ENCODE assay signal across 21 mouse cellular contexts in genomic region chr16:72576956-72577355, GRCm38 (mm10).
DNase-seq lines count a peak whose midpoint lies in the region; ATAC-seq and TF ChIP-seq lines count a peak whose summit lies in the region.
"Had no signal": no experiment of that assay in that cellular context is flagged by ENCODE, and none has a peak within 500 bp of the region (broad histone marks: within the 10 kb centered on the region; RNA-seq: fewer than 3 reads in every experiment).

No protein-coding gene starts in this region.

- no peaks in the 10 kb centered on the region for H3K27me3 ChIP-seq in forebrain, embryonic 11.5 days (ENCODE audit: control insufficient read depth, insufficient read depth, low read length)
- H3K27me3 ChIP-seq in forebrain, embryonic 10.5 days (ENCODE audit: poor library complexity, severe bottlenecking), result no peaks in the 10 kb centered on the region
- H3K27me3 ChIP-seq in kidney, adult 2 months (replicated peaks; ENCODE audit: control insufficient read depth, insufficient read depth, low read length), result no peaks in the 10 kb centered on the region
- no peaks in the 10 kb centered on the region for H3K27me3 ChIP-seq in kidney, embryonic 16.5 days (ENCODE audit: insufficient read depth, low read length)
- H3K27me3 ChIP-seq in CH12.LX (replicated peaks), result no peaks in the 10 kb centered on the region
- H3K27me3 ChIP-seq: embryonic facial prominence, embryonic 12.5 days; embryonic facial prominence, embryonic 15.5 days; hindbrain, embryonic 12.5 days; hindbrain, embryonic 15.5 days had no signal

- no peaks in the 10 kb centered on the region for H3K79me2 ChIP-seq in CH12.LX (replicated peaks; ENCODE audit: control insufficient read depth, extremely low read depth, insufficient read depth, poor library complexity, severe bottlenecking)

- WGBS in forebrain, embryonic 11.5 days, result 35% methylated on average over 7 of the region's 7 CpGs
- whole genome bisulfite sequencing in forebrain, embryonic 10.5 days, result 59% methylated on average over 7 of the region's 7 CpGs
- WGBS in kidney, adult 2 months, result 42% methylated on average over 7 of the region's 7 CpGs
- WGBS in kidney, embryonic 16.5 days, result 66% methylated on average over 7 of the region's 7 CpGs

- H3K4me2 ChIP-seq in forebrain, embryonic 11.5 days (ENCODE audit: low read depth, low read length, severe bottlenecking), result no peak overlapping the region
- H3K4me2 ChIP-seq in kidney, embryonic 16.5 days (replicated peaks; ENCODE audit: low read depth, low read length), result no peak overlapping the region
- H3K4me2 ChIP-seq in CH12.LX (ENCODE audit: insufficient read depth, low read depth, poor library complexity, severe bottlenecking), result no peak overlapping the region
- H3K4me2 ChIP-seq: embryonic facial prominence, embryonic 12.5 days; embryonic facial prominence, embryonic 15.5 days; heart, embryonic 11.5 days; hindbrain, embryonic 12.5 days; hindbrain, embryonic 15.5 days had no signal

- H3K36me3 ChIP-seq in forebrain, embryonic 11.5 days (ENCODE audit: control insufficient read depth, insufficient read depth, low read length), result no peaks in the 10 kb centered on the region
- H3K36me3 ChIP-seq in forebrain, embryonic 10.5 days (replicated peaks), result no peaks in the 10 kb centered on the region
- H3K36me3 ChIP-seq in kidney, adult 2 months (ENCODE audit: control insufficient read depth, insufficient read depth, low read length), result no peaks in the 10 kb centered on the region
- H3K36me3 ChIP-seq in kidney, embryonic 16.5 days (ENCODE audit: insufficient read depth, low read length), result no peaks in the 10 kb centered on the region
- no peaks in the 10 kb centered on the region for H3K36me3 ChIP-seq in CH12.LX (replicated peaks in 1 of 2; ENCODE audit: control insufficient read depth in 1 of 2, insufficient read depth in 1 of 2, low read length in 1 of 2)
- H3K36me3 ChIP-seq: embryonic facial prominence, embryonic 12.5 days; embryonic facial prominence, embryonic 15.5 days; hindbrain, embryonic 12.5 days; hindbrain, embryonic 15.5 days had no signal

- no peak for TF ChIP-seq RAD21 in CH12.LX (IDR thresholded peaks at IDR 0.05; ENCODE audit: low read depth, low read length)

- dilution Hi-C loops in CH12.LX (cut with MboI; ENCODE audit: extremely low pct_ligation_motif_present, extremely low pct_unique_long_range_greater_than_20kb, low sequenced_read_pairs), result no loop called here

- no peak for DNase-seq in forebrain, embryonic 11.5 days (ENCODE audit: low spot score)
- DNase-seq in forebrain, embryonic 10.5 days (ENCODE audit: extremely low spot score, low spot score), result no peak
- peak; percentile 5 for DNase-seq in kidney, adult 2 months
- DNase-seq in CH12.LX (ENCODE audit: extremely low read depth), result no peak
- DNase-seq in adrenal gland, adult (ENCODE audit: inconsistent age in 2 of 2, low spot score in 1 of 2), result no peak
- DNase-seq: adrenal gland, adult 8-10 months; adrenal gland, postnatal 25 days; cerebellum, adult 18-20 months; cerebellum, adult 9-10 months; cerebellum, postnatal 14 days; gastrocnemius, adult 2 months; gastrocnemius, postnatal 14 days; heart, adult 11 months had no signal

- H3K4me3 ChIP-seq in forebrain, embryonic 11.5 days (ENCODE audit: low read depth, low read length), result no peak overlapping the region
- H3K4me3 ChIP-seq in forebrain, embryonic 10.5 days, result no peak overlapping the region
- no peak overlapping the region for H3K4me3 ChIP-seq in kidney, adult 2 months (ENCODE audit: insufficient read depth, low read depth, low read length)
- H3K4me3 ChIP-seq in kidney, embryonic 16.5 days (ENCODE audit: low read length), result no peak overlapping the region
- H3K4me3 ChIP-seq in CH12.LX (replicated peaks in 1 of 3; ENCODE audit: low read depth in 2 of 3, low read length in 2 of 3, poor library complexity in 1 of 3), result no peak overlapping the region
- H3K4me3 ChIP-seq: embryonic facial prominence, embryonic 12.5 days; embryonic facial prominence, embryonic 15.5 days; gastrocnemius, adult 2 months; hindbrain, embryonic 12.5 days; hindbrain, embryonic 15.5 days had no signal

- H3K4me1 ChIP-seq in forebrain, embryonic 11.5 days (replicated peaks; ENCODE audit: control insufficient read depth, insufficient read depth, low read length), result peaks cover 3% of the 10 kb centered on the region
- H3K4me1 ChIP-seq in forebrain, embryonic 10.5 days, result peaks cover 22% of the 10 kb centered on the region
- H3K4me1 ChIP-seq in kidney, adult 2 months (ENCODE audit: control insufficient read depth, insufficient read depth, low read length), result no peaks in the 10 kb centered on the region
- H3K4me1 ChIP-seq in kidney, embryonic 16.5 days (ENCODE audit: insufficient read depth, low read length), result no peaks in the 10 kb centered on the region
- H3K4me1 ChIP-seq in CH12.LX (ENCODE audit: control insufficient read depth in 1 of 2, insufficient read depth in 2 of 2), result no peaks in the 10 kb centered on the region
- H3K4me1 ChIP-seq: embryonic facial prominence, embryonic 12.5 days; embryonic facial prominence, embryonic 15.5 days; hindbrain, embryonic 12.5 days had no signal

- TF ChIP-seq EP300 in CH12.LX (IDR thresholded peaks at IDR 0.05; ENCODE audit: low read length), result no peak

- no peak for TF ChIP-seq CTCF in kidney, adult 2 months (conservative IDR thresholded peaks at IDR 0.05; ENCODE audit: insufficient read depth, insufficient read length, low read depth, low read length)
- TF ChIP-seq CTCF in CH12.LX (conservative IDR thresholded peaks at IDR 0.05 in 1 of 2, IDR thresholded peaks at IDR 0.05 in 1 of 2; ENCODE audit: low read depth in 2 of 2, low read length in 2 of 2), result no peak

- H3K27ac ChIP-seq in forebrain, embryonic 11.5 days (ENCODE audit: low read depth, low read length), result no peak overlapping the region
- no peak overlapping the region for H3K27ac ChIP-seq in forebrain, embryonic 10.5 days
- no peak overlapping the region for H3K27ac ChIP-seq in kidney, adult 2 months (ENCODE audit: insufficient read depth, low read depth, low read length)
- no peak overlapping the region for H3K27ac ChIP-seq in kidney, embryonic 16.5 days (ENCODE audit: low read length)
- H3K27ac ChIP-seq in CH12.LX (ENCODE audit: insufficient read depth, low read depth), result no peak overlapping the region
- H3K27ac ChIP-seq: embryonic facial prominence, embryonic 12.5 days; embryonic facial prominence, embryonic 15.5 days; gastrocnemius, adult 2 months; hindbrain, embryonic 12.5 days; hindbrain, embryonic 15.5 days had no signal

- no peak overlapping the region for H3K9ac ChIP-seq in forebrain, embryonic 11.5 days (ENCODE audit: low read length)
- H3K9ac ChIP-seq in kidney, embryonic 16.5 days (replicated peaks; ENCODE audit: low read length), result no peak overlapping the region
- H3K9ac ChIP-seq in CH12.LX (ENCODE audit: insufficient read depth, low read depth), result no peak overlapping the region
- H3K9ac ChIP-seq: embryonic facial prominence, embryonic 12.5 days; embryonic facial prominence, embryonic 15.5 days; hindbrain, embryonic 12.5 days; hindbrain, embryonic 15.5 days had no signal

- in situ Hi-C loops in CH12.LX (cut with MboI; ENCODE audit: low pct_ligation_motif_present, low pct_unique_long_range_greater_than_20kb, low sequenced_read_pairs), result no loop called here

- peak; percentile 57 for ATAC-seq in forebrain, embryonic 11.5 days (replicated peaks; ENCODE audit: low FRiP score)
- no peak for ATAC-seq in kidney, embryonic 16.5 days (ENCODE audit: low FRiP score, low TSS enrichment)
- ATAC-seq: forebrain, embryonic 16.5 days; intestine, postnatal 0 days had no signal

- H3K9me3 ChIP-seq in forebrain, embryonic 11.5 days (ENCODE audit: control insufficient read depth, low read length), result no peaks in the 10 kb centered on the region
- no peaks in the 10 kb centered on the region for H3K9me3 ChIP-seq in forebrain, embryonic 10.5 days
- no peaks in the 10 kb centered on the region for H3K9me3 ChIP-seq in kidney, embryonic 16.5 days (ENCODE audit: low read length)
- peaks cover 36% of the 10 kb centered on the region for H3K9me3 ChIP-seq in CH12.LX (replicated peaks; ENCODE audit: low read length)
- H3K9me3 ChIP-seq: embryonic facial prominence, embryonic 12.5 days; embryonic facial prominence, embryonic 15.5 days; hindbrain, embryonic 12.5 days; hindbrain, embryonic 15.5 days had no signal

- TF ChIP-seq POLR2A in kidney, adult 2 months (IDR thresholded peaks at IDR 0.05; ENCODE audit: low read depth, low read length), result no peak
- TF ChIP-seq POLR2A in CH12.LX (IDR thresholded peaks at IDR 0.05; ENCODE audit: low read depth, low read length), result no peak

TF ChIP-seq in CH12.LX, 34 proteins besides CTCF, POLR2A, EP300 and RAD21:
- TF ChIP-seq CHD2 (IDR thresholded peaks at IDR 0.05; ENCODE audit: low read length), result no peak
- TF ChIP-seq MYC (IDR thresholded peaks at IDR 0.05; ENCODE audit: low read depth, low read length), result no peak
- TF ChIP-seq MAFK (IDR thresholded peaks at IDR 0.05; ENCODE audit: insufficient replicate concordance, low read length), result 0 out of 2 replicates have a peak, but pooled peaks have one; percentile 15
- no peak for TF ChIP-seq HCFC1 (IDR thresholded peaks at IDR 0.05; ENCODE audit: low read depth, low read length)
- TF ChIP-seq TBP (conservative IDR thresholded peaks at IDR 0.05; ENCODE audit: low read depth, low read length), result no peak
